Mouse (Mus musculus): ENCODE results near the gene Tmprss11e. TPM values are rescaled to one million over a fixed set of nuclear protein-coding genes. Genes with fewer than 3 reads are reported as not detected.

Tmprss11e gene
- not detected in 2 replicates for polyA plus RNA-seq (2015; fragmentation: Nextera tagmentation; extraction: Ambion mirVana)

GRCm38 (mm10) chr5:86745715-86746114 is at the start of gene Tmprss11e:
Tmprss11e (minus strand) TSS chr5:86745815.
- Histone ChIP-seq H3K4me1 (no peaks in the 10 kb centered on the region), H3K9ac (no peak within 1 kb of the TSS), H3K36me3 (no peaks in the 10 kb centered on the region), H3K4me2 (replicated peaks) (no peak within 1 kb of the TSS), H3K4me3 (no peak within 1 kb of the TSS), H3K27me3 (no peaks in the 10 kb centered on the region), H3K27ac (no peak within 1 kb of the TSS), H3K9me3 (no peaks in the 10 kb centered on the region)
- ATAC-seq (ENCODE audit: low FRiP score, low read depth): no peak
- WGBS: 76% methylated on average over 4 of the region's 4 CpGs

- Histone ChIP-seq H3K9me3 (no peaks in the 10 kb centered on the region), H3K36me3 (no peaks in the 10 kb centered on the region), H3K4me1 (no peaks in the 10 kb centered on the region), H3K9ac (no peak overlapping the region), H3K4me2 (replicated peaks) (no peak overlapping the region), H3K27me3 (no peaks in the 10 kb centered on the region), H3K27ac (no peak overlapping the region), H3K4me3 (no peak overlapping the region)
- ATAC-seq (ENCODE audit: low FRiP score, low read depth): no peak
- 77% methylated on average over 8 of the region's 8 CpGs for WGBS
Observed at GRCm38 (mm10) chr5:86792807-86793206, 47.2 kb upstream of the Tmprss11e start.

- 72% methylated on average over 4 of the region's 4 CpGs for WGBS
Observed at GRCm38 (mm10) chr5:86792249-86792648, 46.6 kb upstream of the Tmprss11e start.

GRCm38 (mm10) chr5:86789954-86790353 is 44.3 kb upstream of the Tmprss11e start:
- WGBS: 56% methylated on average over 2 of the region's 2 CpGs

More at GRCm38 (mm10) chr5:86792249-86792648, 46.6 kb upstream of the Tmprss11e start:
- Histone ChIP-seq H3K36me3 (no peaks in the 10 kb centered on the region), H3K27ac (no peak overlapping the region), H3K27me3 (no peaks in the 10 kb centered on the region), H3K9me3 (no peaks in the 10 kb centered on the region), H3K4me1 (no peaks in the 10 kb centered on the region), H3K4me2 (replicated peaks) (no peak overlapping the region), H3K4me3 (no peak overlapping the region), H3K9ac (no peak overlapping the region)
- ATAC-seq (ENCODE audit: low FRiP score, low read depth): no peak

GRCm38 (mm10) chr5:86786798-86787197 is 41.2 kb upstream of the Tmprss11e start:
- Histone ChIP-seq H3K27me3 (no peaks in the 10 kb centered on the region), H3K9ac (no peak overlapping the region), H3K4me1 (peaks cover 3% of the 10 kb centered on the region; the same call in 1 of the 2 replicates), H3K4me3 (no peak overlapping the region), H3K4me2 (replicated peaks) (no peak overlapping the region), H3K9me3 (no peaks in the 10 kb centered on the region), H3K36me3 (no peaks in the 10 kb centered on the region), H3K27ac (no peak overlapping the region)
- WGBS: 23% methylated on average over 1 of the region's 1 CpGs
- ATAC-seq (ENCODE audit: low FRiP score, low read depth): no peak

More at GRCm38 (mm10) chr5:86789954-86790353, 44.3 kb upstream of the Tmprss11e start:
- no peak overlapping the region for H3K27ac ChIP-seq
- H3K4me2 ChIP-seq (replicated peaks): no peak overlapping the region
- no peaks in the 10 kb centered on the region for H3K36me3 ChIP-seq
- no peak for ATAC-seq (ENCODE audit: low FRiP score, low read depth)
- no peak overlapping the region for H3K4me3 ChIP-seq
- H3K4me1 ChIP-seq: no peaks in the 10 kb centered on the region
- no peaks in the 10 kb centered on the region for H3K9me3 ChIP-seq
- H3K9ac ChIP-seq: no peak overlapping the region
- H3K27me3 ChIP-seq: no peaks in the 10 kb centered on the region

- Histone ChIP-seq H3K4me1 (peaks cover 3% of the 10 kb centered on the region; the same call in 1 of the 2 replicates), H3K9me3 (no peaks in the 10 kb centered on the region), H3K4me2 (replicated peaks) (no peak overlapping the region), H3K27ac (no peak overlapping the region), H3K36me3 (no peaks in the 10 kb centered on the region), H3K9ac (no peak overlapping the region), H3K27me3 (no peaks in the 10 kb centered on the region), H3K4me3 (no peak overlapping the region)
- ATAC-seq (ENCODE audit: low FRiP score, low read depth): no peak
- 39% methylated on average over 1 of the region's 1 CpGs for WGBS
Observed at GRCm38 (mm10) chr5:86784205-86784604, 38.6 kb upstream of the Tmprss11e start.

- 50% methylated on average over 8 of the region's 8 CpGs for WGBS
- Histone ChIP-seq H3K36me3 (no peaks in the 10 kb centered on the region), H3K4me3 (no peak overlapping the region), H3K4me2 (replicated peaks) (no peak overlapping the region), H3K27me3 (no peaks in the 10 kb centered on the region), H3K27ac (no peak overlapping the region), H3K4me1 (peaks cover 3% of the 10 kb centered on the region; the same call in 1 of the 2 replicates), H3K9me3 (no peaks in the 10 kb centered on the region), H3K9ac (no peak overlapping the region)
- no peak for ATAC-seq (ENCODE audit: low FRiP score, low read depth)
Observed at GRCm38 (mm10) chr5:86783059-86783458, 37.4 kb upstream of the Tmprss11e start.

GRCm38 (mm10) chr5:86778471-86778870 is 32.9 kb upstream of the Tmprss11e start:
- no peak; the same call in 1 of the 2 replicates for ATAC-seq (ENCODE audit: low FRiP score, low read depth)
- H3K9ac ChIP-seq: no peak overlapping the region
- H3K36me3 ChIP-seq: no peaks in the 10 kb centered on the region
- H3K27ac ChIP-seq: no peak overlapping the region
- H3K4me2 ChIP-seq (replicated peaks): no peak overlapping the region
- H3K4me3 ChIP-seq: no peak overlapping the region
- H3K4me1 ChIP-seq: no peaks in the 10 kb centered on the region
- WGBS: 40% methylated on average over 1 of the region's 1 CpGs
- H3K9me3 ChIP-seq: no peaks in the 10 kb centered on the region
- no peaks in the 10 kb centered on the region for H3K27me3 ChIP-seq

- Histone ChIP-seq H3K36me3 (no peaks in the 10 kb centered on the region), H3K4me2 (replicated peaks) (no peak overlapping the region), H3K9me3 (no peaks in the 10 kb centered on the region), H3K27ac (no peak overlapping the region), H3K9ac (no peak overlapping the region), H3K4me1 (no peaks in the 10 kb centered on the region), H3K4me3 (no peak overlapping the region), H3K27me3 (no peaks in the 10 kb centered on the region)
- no peak for ATAC-seq (ENCODE audit: low FRiP score, low read depth)
- 91% methylated on average over 5 of the region's 5 CpGs for WGBS
Observed at GRCm38 (mm10) chr5:86776941-86777340, 31.3 kb upstream of the Tmprss11e start.

GRCm38 (mm10) chr5:86771010-86771409 is 25.4 kb upstream of the Tmprss11e start:
- Histone ChIP-seq H3K9me3 (no peaks in the 10 kb centered on the region), H3K36me3 (no peaks in the 10 kb centered on the region), H3K27me3 (no peaks in the 10 kb centered on the region)

GRCm38 (mm10) chr5:86769015-86769658 is 23.5 kb upstream of the Tmprss11e start:
- 45% methylated on average over 3 of the region's 3 CpGs for WGBS
- no peak overlapping the region for H3K9ac ChIP-seq
- ATAC-seq (ENCODE audit: low FRiP score, low read depth): 0 out of 2 replicates have a peak, but pooled peaks have one; percentile 24
- no peaks in the 10 kb centered on the region for H3K9me3 ChIP-seq
- no peaks in the 10 kb centered on the region for H3K27me3 ChIP-seq
- H3K27ac ChIP-seq: no peak overlapping the region
- H3K36me3 ChIP-seq: no peaks in the 10 kb centered on the region
- no peak overlapping the region for H3K4me2 ChIP-seq (replicated peaks)
- H3K4me3 ChIP-seq: no peak overlapping the region
- H3K4me1 ChIP-seq: no peaks in the 10 kb centered on the region

More at GRCm38 (mm10) chr5:86771010-86771409, 25.4 kb upstream of the Tmprss11e start:
- no peak for ATAC-seq (ENCODE audit: low FRiP score, low read depth)
- Histone ChIP-seq H3K4me2 (replicated peaks) (no peak overlapping the region), H3K4me1 (no peaks in the 10 kb centered on the region), H3K9ac (no peak overlapping the region), H3K4me3 (no peak overlapping the region), H3K27ac (no peak overlapping the region)

GRCm38 (mm10) chr5:86742796-86743195 is 2.8 kb downstream of the Tmprss11e start:
- no peaks in the 10 kb centered on the region for H3K9me3 ChIP-seq
- no peak overlapping the region for H3K9ac ChIP-seq
- H3K4me1 ChIP-seq: no peaks in the 10 kb centered on the region
- 81% methylated on average over 3 of the region's 3 CpGs for WGBS
- no peaks in the 10 kb centered on the region for H3K36me3 ChIP-seq
- H3K27ac ChIP-seq: no peak overlapping the region
- no peaks in the 10 kb centered on the region for H3K27me3 ChIP-seq
- H3K4me3 ChIP-seq: no peak overlapping the region
- no peak overlapping the region for H3K4me2 ChIP-seq (replicated peaks)
- no peak for ATAC-seq (ENCODE audit: low FRiP score, low read depth)

GRCm38 (mm10) chr5:86741146-86741545 is 4.5 kb downstream of the Tmprss11e start:
- no peaks in the 10 kb centered on the region for H3K9me3 ChIP-seq
- no peaks in the 10 kb centered on the region for H3K27me3 ChIP-seq
- H3K4me3 ChIP-seq: no peak overlapping the region
- no peak for ATAC-seq (ENCODE audit: low FRiP score, low read depth)
- H3K27ac ChIP-seq: no peak overlapping the region
- no peak overlapping the region for H3K9ac ChIP-seq
- H3K36me3 ChIP-seq: no peaks in the 10 kb centered on the region
- no peaks in the 10 kb centered on the region for H3K4me1 ChIP-seq
- H3K4me2 ChIP-seq (replicated peaks): no peak overlapping the region
- WGBS: 83% methylated on average over 5 of the region's 5 CpGs
